Mouse (Mus musculus) brain, adult 2 months (tissue): ENCODE data around the gene Cbln3.

ENCODE experiments used
- DNase-seq: peaks from one replicate; pipeline ENCODE4 v3.0.0; 2011; ENCODE audit warnings: low read depth, low spot score

The Cbln3 gene

GRCm38 (mm10) chr14:55845506-55846294 is 38.5 kb downstream of the Cbln3 start:
- no peak for DNase-seq

GRCm38 (mm10) chr14:55842794-55843193 is 41.4 kb downstream of the Cbln3 start:
- DNase-seq: no peak

- no peak for DNase-seq
Measured at GRCm38 (mm10) chr14:55840853-55841366, 43.3 kb downstream of the Cbln3 start.

- DNase-seq: no peak
Measured at GRCm38 (mm10) chr14:55838740-55839139, 45.5 kb downstream of the Cbln3 start.

GRCm38 (mm10) chr14:55838312-55838711 is 45.9 kb downstream of the Cbln3 start:
- no peak for DNase-seq

GRCm38 (mm10) chr14:55834808-55835533 is 49.2 kb downstream of the Cbln3 start:
- DNase-seq: no peak

- no peak for DNase-seq
Measured at GRCm38 (mm10) chr14:55833126-55833525, 51.1 kb downstream of the Cbln3 start.

- no peak for DNase-seq
Measured at GRCm38 (mm10) chr14:55830331-55830730, 53.9 kb downstream of the Cbln3 start.

GRCm38 (mm10) chr14:55829854-55830253 is 54.3 kb downstream of the Cbln3 start:
- DNase-seq: no peak
